Mouse (Mus musculus) midbrain, embryonic 16.5 days (tissue): Measurements from ENCODE around the gene Far2. TPM values are rescaled to one million over a fixed set of nuclear protein-coding genes. Genes with fewer than 3 reads are reported as not detected.

ENCODE experiments used
- ATAC-seq: fragments of 200-750 bp; cut with Nextera tagmentation; 2 replicates; pipeline ENCODE4 v1.8.0; 2017; ENCODE audit warnings: moderate TSS enrichment
- H3K27ac ChIP-seq: fragments of 300-500 bp; sonication (generic); 2 replicates; pipeline ENCODE4 v1.5.1; 2014; ENCODE audit warnings: mild to moderate bottlenecking, low read length, mixed read lengths
- H3K27me3 ChIP-seq: fragments of 300-500 bp; sonication (generic); 2 replicates; pipeline ENCODE4 v1.6.1; 2014; ENCODE audit warnings: low read depth, low read length, mixed read lengths; ENCODE audit not compliant: control insufficient read depth, insufficient read depth
- H3K36me3 ChIP-seq: fragments of 300-500 bp; sonication (generic); 2 replicates; pipeline ENCODE4 v1.6.1; 2014; ENCODE audit warnings: mild to moderate bottlenecking, low read length, moderate library complexity, mixed read lengths; ENCODE audit not compliant: control insufficient read depth, insufficient read depth
- H3K4me1 ChIP-seq: fragments of 300-500 bp; sonication (generic); 2 replicates; pipeline ENCODE4 v1.6.1; 2014; ENCODE audit warnings: mild to moderate bottlenecking, low read length, mixed read lengths; ENCODE audit not compliant: control insufficient read depth, insufficient read depth
- H3K4me2 ChIP-seq: fragments of 300-500 bp; sonication (generic); 2 replicates; pipeline ENCODE4 v1.6.1; 2014; ENCODE audit warnings: mild to moderate bottlenecking, low read length, mixed read lengths
- H3K4me3 ChIP-seq: fragments of 300-500 bp; sonication (generic); 2 replicates; pipeline ENCODE4 v1.5.1; 2014; ENCODE audit warnings: low read depth, mild to moderate bottlenecking, low read length, moderate library complexity, mixed read lengths
- H3K9ac ChIP-seq: fragments of 300-500 bp; sonication (generic); 2 replicates; pipeline ENCODE4 v1.6.1; 2014; ENCODE audit warnings: low read depth, low read length, mixed read lengths
- H3K9me3 ChIP-seq: fragments of 300-500 bp; sonication (generic); replicated peaks from 2 replicates; pipeline ENCODE4 v1.6.1; 2014; ENCODE audit warnings: mild to moderate bottlenecking, low read length, mixed read lengths; ENCODE audit not compliant: control insufficient read depth, poor library complexity, severe bottlenecking
- WGBS: fragments of 180-500 bp; shearing (Covaris S2); extraction: QIAGEN DNeasy Blood & Tissue Kit; methylation state at CpG from one replicate; pipeline ENCODE4 v1.1.7; 2014; 5-methylcytosine and 5-hydroxymethylcytosine counted together
- polyA plus RNA-seq: library from polyadenylated mRNA; unstranded; fragments of >200 nt; fragmentation: Nextera tagmentation; extraction: Ambion mirVana; gene quantifications from 2 replicates; pipeline ENCODE4 v1.2.1, GENCODE M21; 2015

The Far2 gene
- polyA plus RNA-seq = 32.1 and 32.6 TPM in 2 replicates

DNA sequence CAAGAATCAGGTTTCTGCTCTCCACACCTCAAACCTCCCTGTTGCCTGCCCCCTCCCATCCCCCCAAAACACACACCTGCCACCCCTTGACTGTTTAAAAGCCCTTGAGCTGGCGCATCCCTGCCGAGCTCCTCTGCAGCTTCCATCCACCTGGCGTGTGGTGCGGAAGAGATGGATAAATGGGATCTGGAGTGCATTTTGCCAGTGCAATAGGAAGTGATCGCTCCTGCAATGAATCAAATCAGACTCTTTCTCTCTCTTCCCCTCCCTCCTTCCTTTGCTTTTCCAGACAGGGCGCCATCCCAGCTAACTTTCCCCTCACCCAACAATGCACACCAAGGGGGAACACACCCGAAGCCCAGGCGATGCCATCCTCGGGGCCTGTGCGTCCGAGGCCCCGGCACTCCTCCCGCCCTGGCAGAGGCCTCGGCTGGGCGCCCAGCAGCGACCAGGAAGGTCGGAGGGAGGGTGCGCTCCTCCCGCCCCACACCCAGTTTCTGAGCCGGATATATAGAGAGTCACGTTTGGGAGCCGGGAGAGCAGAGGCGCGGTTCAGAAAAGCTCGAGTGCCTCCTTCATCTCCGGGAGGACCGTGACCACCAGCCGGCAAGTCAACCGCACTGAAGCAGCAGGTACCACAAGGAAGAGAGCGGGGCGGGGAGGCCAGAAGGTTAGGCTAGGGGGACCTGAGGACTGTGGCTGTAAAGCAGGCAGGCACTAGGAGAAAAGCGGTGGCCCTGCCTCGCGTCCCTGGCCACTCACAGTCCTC is at the start of gene Far2:
Far2 (plus strand) TSS at position 379 of the 769 bp plus-strand sequence.
- 2% methylated on average over 34 of the region's 34 CpGs for WGBS
- peak within 1 kb of the TSS; percentile 86 for H3K9ac ChIP-seq
- no peaks in the 10 kb centered on the region for H3K27me3 ChIP-seq
- ATAC-seq = peak; percentile 88
- H3K9me3 ChIP-seq = no peaks in the 10 kb centered on the region
- H3K4me1 ChIP-seq = 0 out of 2 replicates have a peak, but pooled peaks cover 2% of the 10 kb centered on the region
- H3K27ac ChIP-seq = peak within 1 kb of the TSS; percentile 78
- H3K4me2 ChIP-seq = peak within 1 kb of the TSS; percentile 83
- H3K4me3 ChIP-seq = peak within 1 kb of the TSS; percentile 53
- no peaks in the 10 kb centered on the region for H3K36me3 ChIP-seq

DNA sequence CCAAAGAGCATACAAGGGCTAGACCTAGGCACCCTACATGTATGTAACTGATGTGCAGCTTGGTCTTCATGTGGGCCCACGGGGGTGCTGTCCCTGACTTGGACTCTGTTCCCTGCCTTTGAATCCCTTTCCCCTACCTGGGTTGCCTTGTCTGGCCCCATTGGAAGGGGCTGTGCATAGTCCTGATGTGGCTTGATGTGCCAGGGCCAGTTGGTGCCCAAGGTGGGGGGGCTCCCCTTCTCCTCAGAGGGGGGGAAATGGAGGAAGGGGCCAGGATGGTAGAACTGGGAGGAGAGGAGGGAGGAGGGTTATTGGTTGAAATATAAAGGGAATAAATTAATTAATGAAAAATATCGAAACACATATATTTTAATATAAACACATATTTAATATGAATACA is 46.6 kb upstream of the Far2 start:
- Histone ChIP-seq H3K27me3 (no peaks in the 10 kb centered on the region), H3K36me3 (no peaks in the 10 kb centered on the region), H3K4me1 (no peaks in the 10 kb centered on the region), H3K9ac (no peak overlapping the region), H3K9me3 (no peaks in the 10 kb centered on the region), H3K4me2 (no peak overlapping the region), H3K27ac (no peak overlapping the region), H3K4me3 (no peak overlapping the region)
- 85% methylated on average over 2 of the region's 2 CpGs for WGBS
- ATAC-seq = no peak

DNA sequence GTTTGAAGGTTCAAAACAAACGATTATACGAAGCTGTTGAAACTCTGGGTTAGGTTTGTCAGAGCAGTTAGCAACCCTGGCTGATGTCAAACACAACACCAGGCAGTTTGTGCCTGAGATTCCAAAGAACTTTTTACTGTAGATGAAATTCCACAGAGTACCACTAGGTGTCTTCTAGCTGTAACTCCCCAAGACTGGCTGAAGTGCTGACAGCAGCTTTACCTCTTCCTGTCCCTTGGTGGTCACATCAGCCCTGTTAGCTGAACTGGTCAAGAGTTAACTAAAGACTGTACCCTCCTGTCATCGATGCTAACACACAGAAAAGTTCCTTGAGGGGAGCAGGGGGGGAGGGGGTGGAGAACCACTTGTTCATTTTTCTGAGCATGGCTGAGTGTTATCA is 46.0 kb upstream of the Far2 start:
- ATAC-seq = no peak
- H3K36me3 ChIP-seq = no peaks in the 10 kb centered on the region
- H3K4me1 ChIP-seq = no peaks in the 10 kb centered on the region
- 56% methylated on average over 3 of the region's 3 CpGs for WGBS
- H3K9ac ChIP-seq = no peak overlapping the region
- H3K4me3 ChIP-seq = no peak overlapping the region
- no peaks in the 10 kb centered on the region for H3K27me3 ChIP-seq
- H3K9me3 ChIP-seq = no peaks in the 10 kb centered on the region
- H3K4me2 ChIP-seq = no peak overlapping the region
- H3K27ac ChIP-seq = no peak overlapping the region

DNA sequence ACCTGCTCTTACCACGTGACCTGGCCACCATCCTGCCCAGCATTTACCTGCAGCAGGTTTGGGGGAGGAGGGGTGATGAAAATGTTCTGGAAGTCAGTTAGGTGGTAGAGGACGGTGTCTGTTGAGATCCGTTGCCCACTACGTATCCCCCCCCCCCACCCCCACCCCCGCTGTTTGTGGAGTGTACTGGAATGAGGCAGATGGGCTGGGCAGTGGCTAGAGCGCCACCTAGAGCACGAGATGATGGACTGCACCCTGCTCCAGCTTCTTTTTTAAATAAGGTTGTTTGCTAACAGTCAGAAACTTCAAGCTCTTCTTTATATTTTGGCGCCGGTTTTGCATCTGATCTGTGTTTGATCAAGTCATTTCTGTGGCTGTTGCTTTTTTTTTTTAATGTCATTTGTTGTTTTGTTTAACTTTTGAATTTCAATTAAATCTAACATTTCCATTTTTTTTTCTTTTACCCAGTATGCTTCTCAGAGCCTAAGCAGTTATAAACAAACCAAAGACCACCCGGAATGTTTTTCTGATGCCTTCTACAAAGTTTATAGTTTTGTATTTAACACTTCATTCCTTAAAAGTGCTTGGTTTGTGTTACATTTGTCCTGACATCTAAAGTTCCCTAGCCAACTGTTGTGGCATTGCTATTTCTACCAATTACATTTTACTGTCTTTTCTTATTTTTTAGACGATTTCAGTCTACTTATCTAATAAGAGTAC is 40.8 kb upstream of the Far2 start:
- no peak overlapping the region for H3K4me3 ChIP-seq
- no peaks in the 10 kb centered on the region for H3K4me1 ChIP-seq
- no peak for ATAC-seq
- H3K9me3 ChIP-seq = no peaks in the 10 kb centered on the region
- 71% methylated on average over 11 of the region's 11 CpGs for WGBS
- H3K9ac ChIP-seq = no peak overlapping the region
- no peak overlapping the region for H3K27ac ChIP-seq
- no peak overlapping the region for H3K4me2 ChIP-seq
- no peaks in the 10 kb centered on the region for H3K27me3 ChIP-seq
- no peaks in the 10 kb centered on the region for H3K36me3 ChIP-seq

DNA sequence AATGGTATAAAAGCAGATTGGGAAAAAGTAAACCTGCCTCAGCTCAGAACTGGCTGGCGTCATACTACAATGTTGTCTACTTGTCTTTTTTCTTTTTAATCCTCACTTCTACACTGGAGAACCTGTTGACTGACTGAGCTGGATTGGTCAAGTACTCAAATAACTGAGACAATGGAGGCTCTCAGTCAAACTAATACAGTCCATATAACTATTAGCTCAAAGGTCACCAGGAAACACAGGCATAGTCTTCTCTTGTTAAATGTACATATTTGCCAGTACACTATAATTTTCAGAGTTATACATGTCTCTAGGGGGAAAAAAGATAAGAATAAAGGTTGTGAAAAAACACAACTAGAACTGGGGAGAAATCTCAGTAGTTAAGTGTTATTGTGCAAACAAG is 6.3 kb upstream of the Far2 start:
- H3K9ac ChIP-seq = no peak overlapping the region
- no peaks in the 10 kb centered on the region for H3K9me3 ChIP-seq
- H3K4me1 ChIP-seq = no peaks in the 10 kb centered on the region
- WGBS = 69% methylated on average over 1 of the region's 1 CpGs
- H3K36me3 ChIP-seq = no peaks in the 10 kb centered on the region
- H3K4me3 ChIP-seq = no peak overlapping the region
- H3K4me2 ChIP-seq = no peak overlapping the region
- no peaks in the 10 kb centered on the region for H3K27me3 ChIP-seq
- no peak overlapping the region for H3K27ac ChIP-seq
- no peak for ATAC-seq

DNA sequence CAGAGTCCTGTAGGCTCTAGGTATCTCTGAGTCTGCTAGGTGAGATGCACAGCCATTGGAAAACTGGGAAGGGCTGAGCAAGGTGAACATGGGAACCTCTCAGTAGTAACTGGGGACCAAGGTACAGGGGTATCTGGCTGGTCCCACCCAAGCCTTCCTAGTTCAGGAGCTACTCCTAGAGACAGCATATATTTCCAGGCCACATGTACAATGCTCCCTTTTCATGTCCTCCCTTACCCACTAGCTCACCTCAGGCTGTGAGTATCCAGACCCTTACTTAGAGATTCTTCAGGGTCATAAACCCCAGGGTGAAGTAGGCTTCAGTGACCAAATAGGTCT is 560 bp downstream of the Far2 start:
- peak overlapping the region; percentile 83 for H3K4me2 ChIP-seq
- H3K4me3 ChIP-seq = peak overlapping the region; percentile 53
- no peaks in the 10 kb centered on the region for H3K9me3 ChIP-seq
- peak; percentile 52; the same call in 1 of the 2 replicates for ATAC-seq
- no peaks in the 10 kb centered on the region for H3K36me3 ChIP-seq
- H3K27ac ChIP-seq = peak overlapping the region; percentile 78
- H3K27me3 ChIP-seq = no peaks in the 10 kb centered on the region
- peak overlapping the region; percentile 86 for H3K9ac ChIP-seq
- 0 out of 2 replicates have a peak, but pooled peaks cover 2% of the 10 kb centered on the region for H3K4me1 ChIP-seq

DNA sequence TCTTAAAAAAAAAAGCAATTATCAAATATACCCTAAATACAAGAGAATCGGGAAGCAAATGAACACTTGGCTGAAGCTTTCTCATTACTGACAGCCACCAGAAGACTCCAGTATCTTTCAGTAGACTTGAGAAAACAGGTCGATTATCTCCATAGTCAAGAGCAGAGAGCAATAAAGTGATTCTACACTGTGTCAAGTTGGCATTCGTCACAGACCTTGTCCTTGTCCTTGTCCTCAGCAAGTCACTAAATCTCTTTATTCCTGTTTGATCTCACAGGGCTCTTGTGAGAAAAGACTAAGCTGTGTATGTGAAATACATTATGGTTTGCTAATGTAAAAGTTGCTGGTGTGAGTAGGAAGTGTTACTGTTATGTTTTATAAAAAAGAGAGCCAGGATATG is 16.1 kb downstream of the Far2 start:
- WGBS = 86% methylated on average over 3 of the region's 3 CpGs
- no peaks in the 10 kb centered on the region for H3K9me3 ChIP-seq

DNA sequence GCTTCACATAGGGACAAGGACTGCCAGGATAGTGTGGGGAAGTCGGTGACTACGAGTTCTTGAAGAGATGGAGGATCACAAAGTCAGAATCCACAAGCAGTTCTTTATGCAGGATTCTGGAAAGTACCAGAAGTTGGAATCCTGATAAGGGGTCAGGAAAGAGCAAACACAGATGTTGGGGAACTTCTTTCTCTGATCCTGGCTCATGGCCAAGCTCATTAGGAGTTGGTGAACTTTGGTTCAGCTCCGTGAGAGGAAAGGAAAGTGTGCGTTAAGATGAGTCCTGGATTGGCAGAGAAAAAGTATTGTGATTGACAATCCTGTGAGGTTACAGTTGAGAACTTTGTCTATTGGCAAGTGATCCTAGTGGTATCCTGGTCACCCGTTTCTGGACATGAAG is 19.2 kb downstream of the Far2 start:
- no peaks in the 10 kb centered on the region for H3K36me3 ChIP-seq
- no peak overlapping the region for H3K27ac ChIP-seq
- 87% methylated on average over 5 of the region's 5 CpGs for WGBS
- H3K9me3 ChIP-seq = no peaks in the 10 kb centered on the region
- no peak overlapping the region for H3K9ac ChIP-seq
- no peak overlapping the region for H3K4me2 ChIP-seq
- ATAC-seq = no peak
- no peak overlapping the region for H3K4me3 ChIP-seq
- H3K4me1 ChIP-seq = no peaks in the 10 kb centered on the region
- no peaks in the 10 kb centered on the region for H3K27me3 ChIP-seq

More for the DNA sequence above, 16.1 kb downstream of the Far2 start:
- Histone ChIP-seq H3K4me1 (no peaks in the 10 kb centered on the region), H3K4me3 (no peak overlapping the region), H3K27ac (no peak overlapping the region), H3K27me3 (no peaks in the 10 kb centered on the region), H3K36me3 (no peaks in the 10 kb centered on the region), H3K9ac (no peak overlapping the region), H3K4me2 (no peak overlapping the region)
- ATAC-seq = no peak

DNA sequence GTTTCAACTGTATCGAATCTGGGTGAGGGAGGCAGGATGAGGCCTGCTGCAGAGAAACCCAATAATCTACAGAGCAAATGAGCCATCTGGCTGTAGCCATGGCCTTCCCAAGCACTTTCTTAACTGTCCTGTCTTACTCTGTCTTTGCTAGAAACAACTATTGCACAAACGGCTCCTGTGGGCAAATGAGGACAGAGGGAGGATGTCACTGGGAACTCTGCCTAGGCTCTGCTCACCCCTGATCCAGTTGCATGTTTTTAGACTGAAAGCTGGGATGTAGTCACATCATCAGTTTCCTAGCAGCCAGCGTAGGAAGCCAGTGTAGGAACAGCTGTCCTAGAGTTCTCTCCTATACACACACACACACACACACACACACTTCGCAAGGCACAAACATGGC is 21.7 kb downstream of the Far2 start:
- no peak for ATAC-seq
- WGBS = 97% methylated on average over 4 of the region's 4 CpGs
- Histone ChIP-seq H3K27me3 (no peaks in the 10 kb centered on the region), H3K4me3 (no peak overlapping the region), H3K4me1 (no peaks in the 10 kb centered on the region), H3K9ac (no peak overlapping the region), H3K27ac (no peak overlapping the region), H3K4me2 (no peak overlapping the region), H3K36me3 (no peaks in the 10 kb centered on the region), H3K9me3 (no peaks in the 10 kb centered on the region)
